Mouse (Mus musculus): Measurements from ENCODE around the gene Armc2. TPM values are rescaled to one million over a fixed set of nuclear protein-coding genes. Genes with fewer than 3 reads are reported as not detected.

The Armc2 gene
- polyA plus RNA-seq (2015; fragmentation: Nextera tagmentation; extraction: Ambion mirVana): 9.4 and 12.5 TPM in 2 replicates

DNA sequence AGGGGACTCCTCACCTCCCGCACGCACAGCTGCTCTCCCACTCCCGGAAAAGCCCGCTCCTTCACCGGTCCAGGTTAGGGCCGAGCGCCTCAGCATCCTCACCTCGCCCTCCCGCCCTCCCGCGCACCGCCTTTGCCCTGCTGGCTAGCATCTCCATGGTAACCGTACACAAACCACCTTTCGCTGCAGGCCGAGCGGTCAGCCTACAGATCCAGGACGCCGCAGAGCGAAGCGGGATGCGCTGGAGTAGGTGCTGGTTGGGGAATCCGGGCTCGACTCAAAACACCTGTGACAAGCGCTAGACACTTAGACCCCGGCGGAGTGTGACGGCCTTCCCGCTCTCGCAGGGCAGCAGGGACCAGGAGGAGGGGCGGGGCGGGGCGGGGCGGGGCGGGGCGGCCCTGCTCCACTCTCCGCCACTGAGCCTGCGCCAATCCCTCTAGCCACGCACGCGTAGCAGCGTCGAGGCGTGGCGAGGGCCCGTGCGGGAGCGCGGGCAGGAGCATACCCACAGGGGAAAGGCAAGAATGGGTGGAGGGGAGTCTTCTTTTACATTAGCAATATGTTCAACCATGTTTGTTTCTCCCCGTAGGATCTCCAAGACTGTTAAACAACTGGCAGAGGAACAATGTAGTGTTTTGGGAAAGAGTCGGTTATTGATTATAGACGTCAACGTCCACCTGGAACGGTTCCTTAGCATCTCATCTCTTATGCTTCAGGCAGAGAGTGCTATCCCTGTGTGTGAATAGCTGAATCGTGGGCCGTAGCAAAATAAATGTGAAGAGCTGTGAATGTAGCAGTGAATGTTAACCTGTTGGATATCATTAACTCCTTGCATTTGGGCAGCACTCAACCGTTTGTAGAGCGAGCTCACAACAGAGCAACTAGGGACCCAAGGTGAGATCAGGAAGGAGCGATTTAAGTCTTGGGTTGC, at the start of gene Armc2:
TSS of gene Armc2 (minus strand) at position 427 of the 934 bp plus-strand sequence.
- ATAC-seq (ENCODE audit: low FRiP score, low read depth): peak; percentile 98
- Histone ChIP-seq H3K27me3 (0 out of 2 replicates have a peak, but pooled peaks cover 3% of the 10 kb centered on the region), H3K9ac (peak within 1 kb of the TSS; percentile 65), H3K27ac (replicated peaks) (peak within 1 kb of the TSS; percentile 61; the same call in 1 of the 2 replicates), H3K36me3 (no peaks in the 10 kb centered on the region), H3K9me3 (no peaks in the 10 kb centered on the region), H3K4me3 (peak within 1 kb of the TSS; percentile 66), H3K4me1 (replicated peaks) (peaks cover 11% of the 10 kb centered on the region; the same call in 1 of the 2 replicates), H3K4me2 (peak within 1 kb of the TSS; percentile 80)
- 2% methylated on average over 53 of the region's 58 CpGs for WGBS

DNA sequence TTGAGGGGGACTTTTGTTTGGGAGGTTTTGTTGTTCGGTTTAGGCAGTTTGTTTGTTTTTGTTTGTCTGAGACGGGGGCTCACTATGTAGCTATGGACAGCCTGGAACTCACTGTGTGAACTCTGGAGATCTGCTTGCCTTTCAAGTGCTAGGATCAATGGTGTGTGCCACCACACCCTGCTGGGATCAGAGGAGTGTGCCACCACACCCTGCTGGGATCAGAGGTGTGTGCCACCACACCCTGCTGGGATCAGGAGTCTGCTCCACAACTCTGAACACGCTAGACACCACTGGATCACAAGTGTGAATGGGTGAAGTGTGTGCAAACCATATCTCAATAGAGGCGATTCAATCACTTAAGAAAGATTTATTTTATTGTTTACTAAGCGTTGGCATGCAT, 46.2 kb upstream of the Armc2 start:
- ATAC-seq (ENCODE audit: low FRiP score, low read depth): no peak
- Histone ChIP-seq H3K9me3 (no peaks in the 10 kb centered on the region), H3K27me3 (no peaks in the 10 kb centered on the region), H3K36me3 (no peaks in the 10 kb centered on the region), H3K4me2 (no peak overlapping the region), H3K4me1 (replicated peaks) (no peaks in the 10 kb centered on the region), H3K9ac (no peak overlapping the region), H3K4me3 (no peak overlapping the region), H3K27ac (replicated peaks) (no peak overlapping the region)
- 55% methylated on average over 5 of the region's 5 CpGs for WGBS

DNA sequence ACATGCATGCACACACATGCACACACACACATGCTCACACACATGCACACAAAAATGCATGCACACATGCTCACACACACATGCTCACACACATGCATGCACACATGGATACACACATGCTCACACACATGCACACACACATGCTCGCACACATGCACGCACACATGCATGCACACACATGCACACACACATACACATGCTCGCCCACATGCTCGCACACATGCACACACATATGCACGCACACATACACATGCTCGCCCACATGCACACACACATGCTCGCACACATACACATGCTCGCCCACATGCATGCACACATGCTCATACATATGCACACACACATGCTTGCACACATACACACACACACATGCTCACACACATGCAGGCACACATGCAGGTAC, 41.3 kb upstream of the Armc2 start:
- Histone ChIP-seq H3K36me3 (no peaks in the 10 kb centered on the region), H3K27me3 (no peaks in the 10 kb centered on the region), H3K9ac (no peak overlapping the region), H3K9me3 (no peaks in the 10 kb centered on the region), H3K4me3 (no peak overlapping the region), H3K4me1 (replicated peaks) (no peaks in the 10 kb centered on the region), H3K27ac (replicated peaks) (no peak overlapping the region), H3K4me2 (no peak overlapping the region)
- no peak for ATAC-seq (ENCODE audit: low FRiP score, low read depth)
- WGBS: 97% methylated on average over 8 of the region's 8 CpGs

DNA sequence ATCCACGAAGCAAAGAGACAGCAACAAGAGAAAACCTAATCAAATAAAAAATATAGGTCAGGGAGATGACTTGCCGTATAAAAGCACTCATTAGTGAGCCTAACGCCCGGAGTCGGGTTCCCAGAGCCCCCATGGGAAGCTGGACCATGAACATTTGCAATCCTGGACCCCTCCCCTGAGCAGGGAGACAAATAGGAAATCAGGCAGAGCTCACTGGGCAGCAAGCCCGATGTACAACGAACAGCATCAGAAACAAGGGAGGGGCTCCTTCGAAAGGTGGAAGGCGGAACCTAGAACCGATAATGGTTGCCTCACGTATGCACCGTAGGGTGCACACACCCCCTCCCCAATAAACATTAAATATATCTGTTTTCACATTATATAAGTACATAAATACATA, 39.5 kb upstream of the Armc2 start:
- Histone ChIP-seq H3K9me3 (no peaks in the 10 kb centered on the region), H3K4me2 (no peak overlapping the region), H3K27ac (replicated peaks) (no peak overlapping the region), H3K9ac (no peak overlapping the region), H3K27me3 (no peaks in the 10 kb centered on the region), H3K4me3 (no peak overlapping the region), H3K36me3 (no peaks in the 10 kb centered on the region), H3K4me1 (replicated peaks) (no peaks in the 10 kb centered on the region)
- no peak for ATAC-seq (ENCODE audit: low FRiP score, low read depth)
- 73% methylated on average over 12 of the region's 12 CpGs for WGBS

DNA sequence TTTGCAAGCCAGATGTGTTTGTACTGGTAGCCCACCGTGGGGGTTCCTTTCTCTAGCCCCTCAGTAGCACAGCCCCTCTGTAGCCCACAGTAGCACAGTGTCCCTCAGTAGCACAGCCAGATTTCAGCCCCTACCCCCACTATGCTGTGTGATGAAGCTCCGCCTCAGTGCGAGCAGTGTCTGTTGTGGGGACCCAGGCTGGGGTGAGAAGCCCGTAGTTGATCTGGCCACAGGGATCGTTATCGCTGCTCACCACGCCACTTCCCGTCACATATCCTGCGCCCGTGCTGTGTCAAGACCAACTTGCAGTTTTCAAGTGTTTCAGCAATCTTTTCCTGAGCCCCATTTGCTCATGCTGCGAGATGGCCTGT, 39.0 kb upstream of the Armc2 start:
- Histone ChIP-seq H3K36me3 (no peaks in the 10 kb centered on the region), H3K4me3 (no peak overlapping the region), H3K27me3 (no peaks in the 10 kb centered on the region), H3K9me3 (no peaks in the 10 kb centered on the region), H3K9ac (no peak overlapping the region), H3K4me2 (no peak overlapping the region), H3K4me1 (replicated peaks) (no peaks in the 10 kb centered on the region), H3K27ac (replicated peaks) (no peak overlapping the region)
- WGBS: 77% methylated on average over 11 of the region's 11 CpGs
- no peak for ATAC-seq (ENCODE audit: low FRiP score, low read depth)

DNA sequence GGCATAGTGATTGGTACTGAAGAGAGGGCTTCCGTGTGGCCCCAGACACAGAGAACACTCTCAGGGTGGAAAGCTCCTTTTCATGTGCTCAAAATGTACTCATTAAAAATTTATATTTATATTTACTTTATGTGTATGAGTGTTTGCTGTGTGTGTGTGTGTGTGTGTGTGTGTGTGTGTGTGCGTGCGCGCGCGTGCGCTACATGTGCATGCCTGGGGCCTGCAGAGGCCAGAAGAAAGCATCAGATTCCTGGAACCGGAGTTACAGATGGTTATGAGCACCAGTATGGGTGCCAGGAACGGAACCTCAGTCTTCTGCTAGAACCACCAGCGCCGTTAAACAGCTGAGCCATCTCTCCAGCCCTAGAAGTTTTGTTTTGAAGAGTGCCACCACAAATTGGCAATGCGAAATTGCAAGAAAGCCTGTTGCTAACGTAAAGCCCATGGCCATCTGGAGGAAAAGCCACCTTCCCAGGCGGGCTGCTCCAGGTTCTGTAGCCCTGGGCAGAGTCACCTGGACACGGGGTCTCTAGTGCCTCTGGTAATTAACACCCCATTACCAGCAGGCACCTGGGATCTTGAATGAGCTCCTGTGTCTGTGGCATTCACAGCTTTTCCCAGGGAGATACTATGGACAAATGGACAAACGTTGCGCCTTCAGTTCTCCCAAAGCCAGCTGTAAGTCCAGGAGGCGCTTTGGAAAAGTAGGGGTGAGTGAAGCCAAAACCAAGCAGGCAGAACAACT, 38.4 kb upstream of the Armc2 start:
- H3K4me3 ChIP-seq: no peak overlapping the region

DNA sequence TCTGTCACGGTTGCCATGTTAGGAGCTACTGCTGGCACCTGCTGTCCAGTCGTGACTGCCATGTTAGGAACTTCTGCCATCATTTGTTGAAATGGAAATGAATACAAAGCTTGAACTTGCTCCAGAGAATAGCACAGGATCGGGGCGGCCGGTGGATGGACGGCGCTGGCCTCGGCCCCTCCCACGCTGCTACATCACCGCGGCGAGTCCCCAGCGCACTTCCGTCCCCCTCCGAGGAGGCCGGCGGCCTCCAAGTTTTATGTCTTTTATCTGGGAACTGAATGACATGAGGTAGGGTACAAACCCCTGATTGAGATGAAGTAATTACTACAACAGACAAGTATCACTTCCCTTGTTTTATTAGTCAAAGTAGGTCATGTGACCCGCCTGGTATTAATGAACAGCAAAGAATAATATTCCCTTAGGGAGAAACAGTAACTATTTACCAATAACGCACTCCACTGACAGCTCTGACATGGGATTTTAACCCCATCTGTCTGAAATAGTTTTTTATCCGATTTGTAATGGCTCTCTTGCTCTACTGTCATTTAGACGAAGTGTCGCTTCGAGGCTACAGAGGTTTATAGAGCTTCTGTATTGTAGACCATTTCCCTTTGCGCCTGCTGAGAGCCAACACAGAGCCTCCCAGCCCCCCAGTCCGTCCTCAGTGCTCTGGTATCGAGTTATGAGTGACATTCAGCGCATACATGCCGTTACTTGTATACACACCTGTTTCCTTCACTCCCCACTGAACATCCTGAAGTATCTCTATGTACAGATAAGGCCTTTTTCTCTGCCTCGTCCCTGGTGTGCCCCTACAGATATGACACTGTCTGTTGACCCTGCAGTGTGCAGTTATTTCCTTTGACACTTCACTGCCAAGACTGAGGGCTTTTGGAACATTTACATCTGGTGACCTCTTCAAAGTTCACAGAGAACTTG, 37.3 kb upstream of the Armc2 start:
- Histone ChIP-seq H3K27me3 (no peaks in the 10 kb centered on the region), H3K36me3 (no peaks in the 10 kb centered on the region), H3K4me1 (replicated peaks) (no peaks in the 10 kb centered on the region), H3K27ac (replicated peaks) (no peak overlapping the region), H3K4me2 (peak overlapping the region; percentile 38), H3K4me3 (no peak overlapping the region), H3K9me3 (no peaks in the 10 kb centered on the region), H3K9ac (no peak overlapping the region)
- ATAC-seq (ENCODE audit: low FRiP score, low read depth): no peak; the same call in 1 of the 2 replicates
- WGBS: 57% methylated on average over 28 of the region's 29 CpGs

More for the DNA sequence above, 38.4 kb upstream of the Armc2 start:
- Histone ChIP-seq H3K4me2 (no peak overlapping the region), H3K36me3 (no peaks in the 10 kb centered on the region), H3K27ac (replicated peaks) (no peak overlapping the region), H3K4me1 (replicated peaks) (no peaks in the 10 kb centered on the region), H3K9me3 (no peaks in the 10 kb centered on the region), H3K9ac (no peak overlapping the region), H3K27me3 (no peaks in the 10 kb centered on the region)
- ATAC-seq (ENCODE audit: low FRiP score, low read depth): no peak
- 88% methylated on average over 18 of the region's 18 CpGs for WGBS

DNA sequence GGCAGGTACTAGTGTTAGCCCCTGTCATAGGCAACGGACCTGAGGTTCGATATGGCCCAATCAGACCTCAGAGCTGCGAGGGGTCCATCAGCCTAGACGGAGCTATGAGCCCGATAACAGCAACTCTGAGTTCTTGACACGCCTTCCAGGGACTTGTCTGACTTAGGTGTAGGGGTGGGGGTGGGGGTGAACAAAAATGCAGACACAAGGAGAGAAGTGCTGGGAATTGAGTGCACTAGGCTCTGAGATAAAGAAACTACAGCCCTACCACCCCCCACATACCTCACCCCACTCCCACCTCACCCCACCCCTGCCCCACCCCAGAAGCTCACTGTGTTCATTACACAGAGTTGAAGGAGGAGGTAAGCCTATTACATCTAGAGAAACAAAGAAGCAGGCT, 32.8 kb upstream of the Armc2 start:
- no peak overlapping the region for H3K4me2 ChIP-seq
- WGBS: 95% methylated on average over 6 of the region's 6 CpGs
- ATAC-seq (ENCODE audit: low FRiP score, low read depth): no peak
- no peaks in the 10 kb centered on the region for H3K36me3 ChIP-seq
- H3K27ac ChIP-seq (replicated peaks): no peak overlapping the region
- H3K4me1 ChIP-seq (replicated peaks): no peaks in the 10 kb centered on the region
- no peak overlapping the region for H3K9ac ChIP-seq
- no peak overlapping the region for H3K4me3 ChIP-seq
- no peaks in the 10 kb centered on the region for H3K9me3 ChIP-seq
- H3K27me3 ChIP-seq: no peaks in the 10 kb centered on the region

DNA sequence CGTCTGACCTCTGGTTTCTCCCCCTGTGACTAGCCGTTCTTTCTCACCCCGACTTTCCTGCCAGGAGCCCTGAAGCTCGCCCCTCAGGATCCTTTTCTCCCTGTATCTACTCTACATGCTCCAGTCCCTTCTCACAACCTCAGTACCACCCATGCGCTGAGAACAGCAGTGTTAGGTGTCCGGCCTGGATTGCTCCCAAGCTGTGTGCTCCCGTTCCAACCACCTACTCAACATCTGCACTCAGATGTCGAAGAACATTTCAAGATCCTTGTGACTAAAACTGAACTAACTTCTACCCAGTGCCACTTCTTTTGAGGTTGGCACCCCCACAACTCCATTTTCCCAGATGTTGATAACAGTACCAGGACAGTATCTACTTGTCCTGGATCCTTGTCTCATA, 30.4 kb upstream of the Armc2 start:
- Histone ChIP-seq H3K4me2 (no peak overlapping the region), H3K27me3 (no peaks in the 10 kb centered on the region), H3K36me3 (no peaks in the 10 kb centered on the region), H3K9ac (no peak overlapping the region), H3K9me3 (no peaks in the 10 kb centered on the region), H3K4me1 (replicated peaks) (no peaks in the 10 kb centered on the region), H3K27ac (replicated peaks) (no peak overlapping the region), H3K4me3 (no peak overlapping the region)
- ATAC-seq (ENCODE audit: low FRiP score, low read depth): no peak
- WGBS: 85% methylated on average over 8 of the region's 8 CpGs

DNA sequence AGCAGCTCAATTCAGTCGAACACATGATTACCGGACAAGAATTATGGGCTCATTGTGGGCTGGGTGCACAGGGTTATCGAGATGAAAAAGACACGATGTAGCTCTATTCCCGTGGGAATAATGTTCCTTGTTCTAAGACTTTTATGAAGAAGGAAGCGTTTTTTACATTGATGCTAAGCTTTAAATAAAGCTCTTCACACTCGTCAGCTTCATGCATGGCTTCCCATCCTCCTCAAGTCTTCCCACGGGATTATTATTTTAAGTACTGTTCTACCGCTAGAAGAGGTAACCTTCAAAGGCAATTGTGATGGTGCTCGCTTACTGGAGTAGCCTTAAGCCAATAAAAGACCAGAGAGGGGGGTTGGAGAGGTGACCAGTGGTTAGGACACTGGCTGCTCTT, 26.3 kb upstream of the Armc2 start:
- H3K36me3 ChIP-seq: no peaks in the 10 kb centered on the region
- H3K27ac ChIP-seq (replicated peaks): no peak overlapping the region
- no peak for ATAC-seq (ENCODE audit: low FRiP score, low read depth)
- no peak overlapping the region for H3K4me2 ChIP-seq
- 88% methylated on average over 10 of the region's 10 CpGs for WGBS
- no peaks in the 10 kb centered on the region for H3K4me1 ChIP-seq (replicated peaks)
- H3K27me3 ChIP-seq: no peaks in the 10 kb centered on the region
- no peak overlapping the region for H3K9ac ChIP-seq
- no peak overlapping the region for H3K4me3 ChIP-seq
- H3K9me3 ChIP-seq: no peaks in the 10 kb centered on the region

DNA sequence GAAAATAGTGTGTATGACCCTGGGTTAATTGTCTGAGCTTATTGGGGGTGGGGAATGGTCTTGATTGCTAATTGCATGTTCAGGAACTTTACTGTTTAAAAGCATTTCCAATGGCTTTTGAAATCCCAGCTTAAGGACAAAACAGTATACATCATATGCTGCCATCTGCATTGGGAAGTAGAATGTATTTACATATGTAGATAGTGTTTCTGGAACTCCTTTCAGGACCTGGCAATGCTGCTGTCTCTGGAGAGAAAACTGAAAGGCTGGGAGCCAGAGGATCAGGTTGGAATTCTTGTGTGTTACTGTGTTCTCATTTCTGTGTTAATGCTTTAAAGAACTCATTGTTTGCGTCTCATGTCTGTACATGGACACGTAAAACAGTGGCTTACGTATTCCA, 25.1 kb upstream of the Armc2 start:
- no peak overlapping the region for H3K4me3 ChIP-seq

More for the DNA sequence above, 25.1 kb upstream of the Armc2 start:
- H3K9me3 ChIP-seq: no peaks in the 10 kb centered on the region
- no peaks in the 10 kb centered on the region for H3K36me3 ChIP-seq
- no peaks in the 10 kb centered on the region for H3K27me3 ChIP-seq
- no peak overlapping the region for H3K4me2 ChIP-seq
- H3K27ac ChIP-seq (replicated peaks): no peak overlapping the region
- H3K4me1 ChIP-seq (replicated peaks): no peaks in the 10 kb centered on the region
- ATAC-seq (ENCODE audit: low FRiP score, low read depth): no peak
- 91% methylated on average over 3 of the region's 3 CpGs for WGBS
- H3K9ac ChIP-seq: no peak overlapping the region
